Mouse (Mus musculus): ENCODE data around the gene Gm49378. TPM values are rescaled to one million over a fixed set of nuclear protein-coding genes. Genes with fewer than 3 reads are reported as not detected.

The Gm49378 gene
- polyA plus RNA-seq, 1 experiment from 2014 or later = 2.8 TPM

DNA sequence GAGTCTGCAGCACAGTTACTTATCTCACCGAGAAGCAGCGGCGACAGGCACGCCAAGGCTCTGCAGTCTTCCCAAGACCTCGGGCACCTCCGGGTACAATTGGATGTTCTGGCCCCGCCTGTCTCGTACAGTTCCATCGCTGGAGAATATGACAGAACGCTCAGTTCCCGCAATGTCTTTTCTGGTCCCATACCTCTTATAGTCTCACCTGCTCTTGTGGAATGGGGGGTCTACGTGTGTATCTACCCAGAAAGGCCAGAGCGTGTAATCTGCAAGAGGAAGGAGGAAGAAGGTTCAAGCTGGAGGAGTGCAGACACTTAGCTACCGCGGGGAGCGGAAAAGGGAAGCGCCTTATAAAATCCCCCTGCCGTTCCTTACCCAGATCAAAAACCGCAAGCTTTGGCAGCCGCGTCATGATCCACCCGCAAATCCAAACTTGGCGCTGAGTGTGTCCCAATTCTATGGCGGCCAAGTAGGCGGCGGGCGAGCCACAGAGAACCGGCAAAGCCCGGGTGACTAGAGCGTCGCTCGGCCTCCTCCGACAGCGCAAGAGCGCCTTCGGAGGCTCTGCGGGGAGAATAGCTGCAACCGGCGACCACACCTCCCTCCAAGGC is 22.4 kb upstream of the Gm49378 start, which contains the start of gene Mdp1:
Gene Mdp1 (minus strand): TSS at position 549 of the 614 bp plus-strand sequence.
- peak within 1 kb of the TSS; percentile 73 for H3K4me3 ChIP-seq (replicated peaks; ENCODE audit: low read length)
- H3K4me2 ChIP-seq (replicated peaks) = peak within 1 kb of the TSS; percentile 65
- H3K9ac ChIP-seq = peak within 1 kb of the TSS; percentile 79
- DNase-seq (ENCODE audit: low spot score) (peak; percentile 82), ATAC-seq (ENCODE audit: low FRiP score) (peak; percentile 95)
- WGBS = under 1% methylated on average over 39 of the region's 39 CpGs
- H3K27me3 ChIP-seq (ENCODE audit: control insufficient read depth, insufficient read depth, low read length) = no peaks in the 10 kb centered on the region
- H3K27ac ChIP-seq = peak within 1 kb of the TSS; percentile 88
- H3K36me3 ChIP-seq (replicated peaks; ENCODE audit: control insufficient read depth, insufficient read depth) = peaks cover 45% of the 10 kb centered on the region
- peaks cover 12% of the 10 kb centered on the region; the same call in 1 of the 2 replicates for H3K4me1 ChIP-seq (replicated peaks; ENCODE audit: control insufficient read depth, insufficient read depth, low read length)
- H3K9me3 ChIP-seq (ENCODE audit: control insufficient read depth, low read length) = no peaks in the 10 kb centered on the region

DNA sequence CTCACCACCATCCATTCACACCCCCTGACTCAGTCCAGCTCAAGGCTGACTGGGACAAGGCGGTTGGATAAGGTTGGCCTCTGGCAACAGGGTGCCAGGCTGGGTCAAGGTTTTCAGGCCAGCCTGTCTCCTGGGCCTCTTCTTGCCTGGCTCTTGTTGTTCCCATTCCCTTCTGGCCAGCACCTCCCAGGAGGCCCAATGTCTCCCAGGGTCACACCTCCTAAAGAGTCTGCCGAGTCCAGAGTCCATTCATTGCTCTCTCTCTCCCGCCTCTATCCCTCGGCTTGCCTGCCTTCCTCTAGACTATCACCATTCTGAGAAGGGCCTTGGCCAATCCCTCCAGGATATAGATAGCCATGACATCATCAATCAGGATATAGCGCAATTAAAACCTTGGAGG is 20.3 kb upstream of the Gm49378 start:
- WGBS = 95% methylated on average over 5 of the region's 5 CpGs
- H3K4me2 ChIP-seq (replicated peaks) = no peak overlapping the region
- no peak for DNase-seq (ENCODE audit: low spot score)

DNA sequence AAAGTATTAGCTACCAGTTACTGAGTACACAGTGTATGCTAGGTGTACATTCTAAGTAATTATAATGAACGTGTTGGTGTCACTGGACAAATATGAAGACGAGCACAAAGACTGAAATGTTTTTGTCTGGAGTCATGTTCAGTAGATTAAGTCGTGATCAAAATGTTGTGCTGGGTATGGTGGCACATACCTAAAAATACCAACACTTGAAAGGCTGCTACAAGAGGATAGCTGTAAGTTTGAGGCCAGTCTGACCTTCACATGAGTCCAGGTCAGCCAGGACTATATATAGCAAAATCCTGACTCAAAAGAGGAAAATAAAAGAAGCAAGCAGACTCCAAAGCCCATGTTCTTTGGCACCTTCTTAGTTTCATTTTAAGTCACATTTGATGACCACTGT is 19.2 kb upstream of the Gm49378 start:
- DNase-seq (ENCODE audit: low spot score) (no peak), ATAC-seq (ENCODE audit: low FRiP score) (no peak)
- no peaks in the 10 kb centered on the region for H3K27me3 ChIP-seq (ENCODE audit: control insufficient read depth, insufficient read depth, low read length)
- peaks cover 12% of the 10 kb centered on the region; the same call in 1 of the 2 replicates for H3K4me1 ChIP-seq (replicated peaks; ENCODE audit: control insufficient read depth, insufficient read depth, low read length)
- H3K36me3 ChIP-seq (replicated peaks; ENCODE audit: control insufficient read depth, insufficient read depth) = peaks cover 25% of the 10 kb centered on the region
- H3K4me2 ChIP-seq (replicated peaks) = no peak overlapping the region
- no peak overlapping the region for H3K4me3 ChIP-seq (replicated peaks; ENCODE audit: low read length)
- H3K9me3 ChIP-seq (ENCODE audit: control insufficient read depth, low read length) = no peaks in the 10 kb centered on the region
- WGBS = 92% methylated on average over 3 of the region's 3 CpGs
- no peak overlapping the region for H3K9ac ChIP-seq
- H3K27ac ChIP-seq = no peak overlapping the region

More for the DNA sequence above, 20.3 kb upstream of the Gm49378 start:
- Histone ChIP-seq H3K4me3 (replicated peaks; ENCODE audit: low read length) (no peak overlapping the region), H3K4me1 (replicated peaks; ENCODE audit: control insufficient read depth, insufficient read depth, low read length) (peaks cover 12% of the 10 kb centered on the region; the same call in 1 of the 2 replicates), H3K9ac (no peak overlapping the region), H3K9me3 (ENCODE audit: control insufficient read depth, low read length) (no peaks in the 10 kb centered on the region), H3K36me3 (replicated peaks; ENCODE audit: control insufficient read depth, insufficient read depth) (peaks cover 34% of the 10 kb centered on the region), H3K27ac (no peak overlapping the region), H3K27me3 (ENCODE audit: control insufficient read depth, insufficient read depth, low read length) (no peaks in the 10 kb centered on the region)
- ATAC-seq (ENCODE audit: low FRiP score) = no peak

DNA sequence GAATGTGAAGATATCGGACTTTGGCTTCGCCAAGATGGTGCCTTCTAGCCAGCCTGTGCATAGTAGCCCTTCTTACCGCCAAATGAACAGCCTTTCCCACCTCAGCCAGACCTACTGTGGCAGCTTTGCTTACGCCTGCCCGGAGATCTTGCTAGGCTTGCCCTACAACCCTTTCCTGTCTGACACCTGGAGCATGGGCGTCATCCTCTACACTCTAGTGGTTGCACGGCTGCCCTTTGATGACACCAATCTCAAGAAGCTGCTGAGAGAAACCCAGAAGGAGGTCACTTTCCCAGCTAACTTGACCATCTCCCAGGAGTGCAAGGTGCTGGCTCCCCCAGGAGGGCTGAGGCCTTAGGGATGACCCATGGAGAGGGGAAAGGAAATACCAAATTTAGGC is 13.8 kb upstream of the Gm49378 start:
- H3K4me2 ChIP-seq (replicated peaks) = no peak overlapping the region
- WGBS = 90% methylated on average over 7 of the region's 7 CpGs
- H3K4me1 ChIP-seq (replicated peaks; ENCODE audit: control insufficient read depth, insufficient read depth, low read length) = no peaks in the 10 kb centered on the region
- DNase-seq (ENCODE audit: low spot score) (no peak), ATAC-seq (ENCODE audit: low FRiP score) (no peak)
- no peak overlapping the region for H3K27ac ChIP-seq
- H3K4me3 ChIP-seq (replicated peaks; ENCODE audit: low read length) = no peak overlapping the region
- no peak overlapping the region for H3K9ac ChIP-seq
- no peaks in the 10 kb centered on the region for H3K9me3 ChIP-seq (ENCODE audit: control insufficient read depth, low read length)
- no peaks in the 10 kb centered on the region; the same call in 1 of the 2 replicates for H3K36me3 ChIP-seq (replicated peaks; ENCODE audit: control insufficient read depth, insufficient read depth)
- H3K27me3 ChIP-seq (ENCODE audit: control insufficient read depth, insufficient read depth, low read length) = no peaks in the 10 kb centered on the region

DNA sequence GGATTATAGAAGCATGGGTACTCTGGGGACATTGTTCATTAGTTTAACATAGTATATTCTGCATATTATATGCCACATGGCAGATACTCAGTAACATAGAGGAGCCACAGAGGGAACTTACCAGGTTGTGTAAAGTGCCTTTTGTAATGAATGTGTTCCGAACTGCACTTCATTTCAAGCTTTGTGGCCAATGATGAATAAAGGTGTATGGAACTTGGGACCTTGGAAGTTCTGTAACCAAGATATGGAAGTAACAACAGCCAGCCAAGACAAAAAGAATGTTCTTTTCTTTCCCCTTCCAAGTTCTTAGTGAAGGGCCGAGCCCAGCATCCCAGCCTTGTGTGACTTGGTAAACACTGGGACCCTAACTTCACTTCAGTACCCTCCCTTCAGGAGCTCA is 12.2 kb upstream of the Gm49378 start, which contains the start of gene Tssk4:
Gene Tssk4 (plus strand): TSS at position 301 of the 400 bp plus-strand sequence.
- H3K4me1 ChIP-seq (replicated peaks; ENCODE audit: control insufficient read depth, insufficient read depth, low read length) = peaks cover 3% of the 10 kb centered on the region; the same call in 1 of the 2 replicates
- 95% methylated on average over 2 of the region's 2 CpGs for WGBS
- no peaks in the 10 kb centered on the region for H3K9me3 ChIP-seq (ENCODE audit: control insufficient read depth, low read length)
- no peak within 1 kb of the TSS for H3K4me3 ChIP-seq (replicated peaks; ENCODE audit: low read length)
- H3K36me3 ChIP-seq (replicated peaks; ENCODE audit: control insufficient read depth, insufficient read depth) = no peaks in the 10 kb centered on the region; the same call in 1 of the 2 replicates
- H3K27ac ChIP-seq = no peak within 1 kb of the TSS
- H3K27me3 ChIP-seq (ENCODE audit: control insufficient read depth, insufficient read depth, low read length) = no peaks in the 10 kb centered on the region
- DNase-seq (ENCODE audit: low spot score) (no peak), ATAC-seq (ENCODE audit: low FRiP score) (no peak)
- no peak within 1 kb of the TSS for H3K4me2 ChIP-seq (replicated peaks)
- no peak within 1 kb of the TSS for H3K9ac ChIP-seq

DNA sequence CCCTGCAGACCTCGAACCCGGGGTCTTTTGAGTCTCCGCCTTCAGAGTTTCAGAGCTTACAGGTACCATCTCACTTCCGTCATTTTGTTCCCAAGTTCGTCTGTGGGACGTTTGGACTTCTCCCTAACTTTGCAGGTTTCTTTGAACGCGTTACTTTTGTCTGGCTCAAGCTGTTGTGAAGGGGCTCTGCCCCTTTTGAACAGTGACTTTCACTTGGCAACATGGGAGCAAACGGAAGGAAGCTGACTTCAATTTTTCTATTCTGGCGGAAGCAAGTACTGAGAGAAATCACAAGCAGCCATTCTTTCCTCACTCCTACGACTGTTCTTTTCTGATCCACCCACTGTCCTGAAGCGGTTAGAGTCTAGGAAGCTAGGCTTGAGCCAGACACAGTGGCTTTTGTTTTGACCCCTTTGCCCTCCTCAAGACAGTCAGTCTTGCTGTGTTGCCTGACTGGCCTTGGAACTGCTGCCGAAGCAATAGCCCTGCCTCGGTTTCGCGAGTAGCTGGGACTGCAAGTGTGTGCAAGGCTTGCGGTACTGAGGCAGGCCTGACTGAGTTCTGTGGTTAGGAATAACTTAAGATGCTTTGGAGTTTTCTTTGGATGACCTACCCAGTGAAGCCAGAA is 6.7 kb upstream of the Gm49378 start:
- Histone ChIP-seq H3K4me3 (replicated peaks; ENCODE audit: low read length) (peak overlapping the region; percentile 85), H3K9ac (peak overlapping the region; percentile 84), H3K4me1 (replicated peaks; ENCODE audit: control insufficient read depth, insufficient read depth, low read length) (peaks cover 21% of the 10 kb centered on the region), H3K27me3 (ENCODE audit: control insufficient read depth, insufficient read depth, low read length) (no peaks in the 10 kb centered on the region), H3K27ac (no peak overlapping the region), H3K4me2 (replicated peaks) (peak overlapping the region; percentile 80), H3K9me3 (ENCODE audit: control insufficient read depth, low read length) (no peaks in the 10 kb centered on the region), H3K36me3 (replicated peaks; ENCODE audit: control insufficient read depth, insufficient read depth) (peaks cover 12% of the 10 kb centered on the region)
- DNase-seq (ENCODE audit: low spot score) = no peak
- WGBS = 34% methylated on average over 17 of the region's 17 CpGs
- no peak for ATAC-seq (ENCODE audit: low FRiP score)

DNA sequence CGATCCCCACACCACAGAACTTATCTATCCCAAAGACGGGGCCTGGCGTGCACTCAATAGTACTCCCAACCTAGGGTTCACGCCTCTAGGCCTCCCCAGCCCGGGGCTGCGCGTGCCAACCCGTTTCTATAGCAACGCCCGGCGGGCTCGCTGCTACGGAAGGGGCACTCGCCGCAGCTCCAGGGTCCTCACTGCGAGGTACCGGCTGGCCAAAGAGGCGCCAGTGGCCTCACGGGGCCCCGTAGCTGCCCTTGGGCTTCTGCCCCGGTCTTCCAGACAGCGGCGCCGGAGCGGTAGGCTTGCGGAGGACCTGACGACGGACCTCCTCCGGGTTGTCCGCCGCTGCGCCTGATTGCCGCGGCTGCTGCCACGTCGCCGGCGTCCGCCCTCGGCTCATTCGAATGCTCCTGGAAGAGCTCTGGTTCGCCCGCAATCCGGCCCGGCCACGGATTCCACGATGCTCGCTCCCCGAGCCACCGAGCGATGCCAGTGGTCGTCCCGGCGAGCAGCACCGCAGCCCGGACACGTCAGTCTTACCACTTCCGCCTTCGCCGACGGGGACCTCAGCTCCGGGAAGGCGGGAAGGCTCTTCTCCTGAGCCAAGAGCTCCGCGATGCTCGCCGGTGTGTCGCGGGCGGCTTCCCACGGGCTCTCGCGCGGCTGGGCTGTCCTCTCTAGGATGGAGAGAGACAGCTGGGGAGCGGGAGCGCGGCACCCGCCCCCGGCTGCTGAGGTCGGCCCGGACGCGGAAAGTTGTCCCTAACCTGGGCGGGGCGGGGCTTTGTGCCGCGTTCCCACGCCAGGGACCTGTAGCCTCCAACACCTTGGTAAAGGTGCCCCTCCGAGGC is 5.6 kb upstream of the Gm49378 start, which contains the start of gene Tm9sf1:
Gene Tm9sf1 (minus strand): TSS at position 747 of the 848 bp plus-strand sequence.
- peak; percentile 90 for ATAC-seq (ENCODE audit: low FRiP score)
- H3K36me3 ChIP-seq (replicated peaks; ENCODE audit: control insufficient read depth, insufficient read depth) = peaks cover 22% of the 10 kb centered on the region
- under 1% methylated on average over 89 of the region's 89 CpGs for WGBS
- H3K9ac ChIP-seq = peak within 1 kb of the TSS; percentile 84
- H3K9me3 ChIP-seq (ENCODE audit: control insufficient read depth, low read length) = no peaks in the 10 kb centered on the region
- peak; percentile 78 for DNase-seq (ENCODE audit: low spot score)
- peaks cover 21% of the 10 kb centered on the region for H3K4me1 ChIP-seq (replicated peaks; ENCODE audit: control insufficient read depth, insufficient read depth, low read length)
- peak within 1 kb of the TSS; percentile 85 for H3K4me3 ChIP-seq (replicated peaks; ENCODE audit: low read length)
- H3K27ac ChIP-seq = peak within 1 kb of the TSS; percentile 97
- no peaks in the 10 kb centered on the region for H3K27me3 ChIP-seq (ENCODE audit: control insufficient read depth, insufficient read depth, low read length)
- H3K4me2 ChIP-seq (replicated peaks) = peak within 1 kb of the TSS; percentile 80

DNA sequence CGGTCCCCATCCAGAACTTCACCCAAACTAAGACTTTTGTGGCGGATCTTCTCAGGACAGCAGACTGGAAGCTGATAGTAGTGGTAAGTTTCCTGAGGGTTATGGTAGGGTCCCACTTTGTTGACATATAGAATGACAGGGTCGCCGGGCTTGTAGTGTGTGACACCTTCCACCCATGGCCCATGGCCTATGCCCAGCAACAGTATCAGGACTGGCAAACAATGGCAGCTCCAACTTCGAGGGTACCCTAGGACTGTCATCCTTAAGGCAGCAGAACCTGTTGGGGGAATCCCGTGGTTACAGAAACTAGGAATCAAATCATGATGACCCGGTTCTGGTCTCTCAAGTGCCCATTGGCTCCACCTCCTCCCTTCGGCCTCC is 5.0 kb upstream of the Gm49378 start:
- Histone ChIP-seq H3K4me1 (replicated peaks; ENCODE audit: control insufficient read depth, insufficient read depth, low read length) (peaks cover 21% of the 10 kb centered on the region), H3K4me2 (replicated peaks) (peak overlapping the region; percentile 80), H3K36me3 (replicated peaks; ENCODE audit: control insufficient read depth, insufficient read depth) (peaks cover 28% of the 10 kb centered on the region), H3K9ac (peak overlapping the region; percentile 84), H3K9me3 (ENCODE audit: control insufficient read depth, low read length) (no peaks in the 10 kb centered on the region), H3K27ac (peak overlapping the region; percentile 97), H3K4me3 (replicated peaks; ENCODE audit: low read length) (peak overlapping the region; percentile 85), H3K27me3 (ENCODE audit: control insufficient read depth, insufficient read depth, low read length) (no peaks in the 10 kb centered on the region)
- 21% methylated on average over 8 of the region's 8 CpGs for WGBS
- ATAC-seq (ENCODE audit: low FRiP score) (peak; percentile 29), DNase-seq (ENCODE audit: low spot score) (no peak)

DNA sequence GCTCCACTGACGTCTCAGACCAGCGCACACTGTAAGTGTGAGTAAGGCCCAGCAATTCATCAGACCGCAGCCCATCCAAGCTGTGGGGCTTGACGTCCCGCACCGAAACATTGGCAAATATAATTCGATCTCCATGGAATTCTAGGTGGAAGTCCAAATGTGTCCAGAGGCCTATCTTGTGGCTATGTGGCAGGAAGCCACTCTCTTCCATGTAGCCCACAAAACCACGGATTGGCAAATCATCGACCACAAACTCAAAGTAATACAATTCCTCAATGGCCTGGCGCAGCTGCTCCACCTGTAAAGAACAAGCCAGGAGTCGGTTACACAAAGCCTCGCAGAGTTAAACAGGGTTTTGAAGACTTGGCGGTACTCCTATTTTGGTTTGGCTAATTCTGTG is 3.6 kb upstream of the Gm49378 start:
- Histone ChIP-seq H3K9me3 (ENCODE audit: control insufficient read depth, low read length) (no peaks in the 10 kb centered on the region), H3K27ac (no peak overlapping the region), H3K27me3 (ENCODE audit: control insufficient read depth, insufficient read depth, low read length) (no peaks in the 10 kb centered on the region), H3K4me1 (replicated peaks; ENCODE audit: control insufficient read depth, insufficient read depth, low read length) (peaks cover 25% of the 10 kb centered on the region), H3K9ac (no peak overlapping the region), H3K36me3 (replicated peaks; ENCODE audit: control insufficient read depth, insufficient read depth) (peaks cover 42% of the 10 kb centered on the region), H3K4me2 (replicated peaks) (no peak overlapping the region), H3K4me3 (replicated peaks; ENCODE audit: low read length) (no peak overlapping the region)
- 97% methylated on average over 13 of the region's 13 CpGs for WGBS
- no peak for ATAC-seq (ENCODE audit: low FRiP score)
- no peak for DNase-seq (ENCODE audit: low spot score)

Data from hindbrain, embryonic 14.5 days (tissue).